Mouse (Mus musculus): ENCODE data around the gene Zfp148. TPM values are rescaled to one million over a fixed set of nuclear protein-coding genes. Genes with fewer than 3 reads are reported as not detected.
"Not testable (repeated sequence)": the region's sequence is repeated elsewhere in the genome, so short reads cannot be mapped to it uniquely, and the experiment has no call there.

Zfp148 gene
- total RNA-seq, 2 experiments from 2014 or later: 132 to 139 TPM

GRCm38 (mm10) chr16:33380882-33381613 is 412 bp downstream of the Zfp148 start:
- DNase-seq (ENCODE audit: extremely low spot score in 1 of 2, low spot score in 1 of 2): peak; percentile 34 to 45

DNA sequence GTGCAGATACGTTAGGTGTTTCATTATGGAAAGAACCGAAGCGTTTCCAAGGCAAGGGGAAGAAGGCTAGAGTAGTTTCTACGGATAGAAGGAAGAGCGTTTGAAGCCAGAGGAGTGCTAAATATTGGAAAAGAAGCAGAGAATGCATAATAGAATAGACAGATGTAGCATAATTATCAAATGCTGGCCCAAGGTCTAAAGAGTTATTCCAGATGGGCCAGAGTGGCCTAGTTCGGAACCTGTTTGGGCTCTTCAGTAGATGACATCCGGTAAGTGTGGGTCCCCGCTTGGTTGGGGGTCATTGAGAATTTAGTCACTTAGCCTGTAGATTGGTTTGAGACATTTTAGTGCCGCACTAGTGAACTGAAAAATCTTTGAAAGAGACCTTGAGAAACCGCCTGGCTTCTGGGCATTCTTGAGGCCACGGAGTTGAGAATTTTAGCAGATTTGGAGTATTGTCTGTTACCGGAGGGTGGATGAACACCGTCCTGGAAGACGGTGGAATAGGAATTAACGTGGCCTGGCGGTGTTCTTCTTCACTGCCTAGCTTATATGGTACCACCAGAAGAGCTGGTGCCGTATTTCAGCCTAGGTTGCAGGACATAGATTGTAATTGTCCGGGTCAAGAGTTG is 1.1 kb downstream of the Zfp148 start:
- DNase-seq (ENCODE audit: extremely low spot score in 1 of 2, low spot score in 1 of 2): no peak

DNA sequence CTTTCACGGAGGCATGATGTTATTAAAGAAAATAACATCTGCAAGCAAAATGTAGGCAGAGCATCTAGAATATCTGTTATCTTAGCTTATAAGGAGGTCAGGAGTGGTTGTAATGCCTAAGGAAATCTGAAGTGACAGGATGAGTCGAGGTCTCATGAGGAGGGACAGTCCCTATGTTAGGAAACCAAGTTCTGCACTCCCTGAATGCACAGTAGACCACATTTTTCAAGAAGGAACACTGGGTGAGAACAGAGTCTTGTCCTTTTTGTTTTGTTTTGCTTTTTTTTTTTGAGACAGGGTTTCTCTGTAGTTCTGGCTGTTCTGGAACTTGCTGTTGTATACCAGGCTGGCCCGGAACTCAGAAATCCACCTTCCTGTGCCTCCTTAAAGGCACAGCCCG is 1.7 kb downstream of the Zfp148 start:
- DNase-seq (ENCODE audit: extremely low spot score in 1 of 2, low spot score in 1 of 2): no peak

DNA sequence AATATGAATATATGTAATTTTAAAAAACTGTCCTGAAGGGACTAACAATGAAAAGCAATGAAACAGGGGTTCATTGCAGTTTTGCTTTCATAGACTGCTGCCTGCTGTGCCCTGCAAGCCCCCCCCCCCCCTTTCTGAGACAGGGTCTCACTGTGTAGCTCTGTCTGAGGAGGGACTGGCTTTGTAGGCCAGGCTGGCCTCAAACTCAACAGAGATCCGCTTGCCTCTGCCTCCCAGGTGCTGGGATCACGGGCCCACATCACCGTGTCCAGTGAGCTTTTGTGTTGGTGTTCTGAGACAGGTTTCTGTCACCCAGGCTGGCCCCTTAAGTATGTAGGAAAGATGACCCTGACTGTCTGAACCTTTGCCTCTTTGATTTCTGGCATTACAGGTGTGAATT is 2.9 kb downstream of the Zfp148 start:
- no peak for DNase-seq (ENCODE audit: extremely low spot score in 1 of 2, low spot score in 1 of 2)

DNA sequence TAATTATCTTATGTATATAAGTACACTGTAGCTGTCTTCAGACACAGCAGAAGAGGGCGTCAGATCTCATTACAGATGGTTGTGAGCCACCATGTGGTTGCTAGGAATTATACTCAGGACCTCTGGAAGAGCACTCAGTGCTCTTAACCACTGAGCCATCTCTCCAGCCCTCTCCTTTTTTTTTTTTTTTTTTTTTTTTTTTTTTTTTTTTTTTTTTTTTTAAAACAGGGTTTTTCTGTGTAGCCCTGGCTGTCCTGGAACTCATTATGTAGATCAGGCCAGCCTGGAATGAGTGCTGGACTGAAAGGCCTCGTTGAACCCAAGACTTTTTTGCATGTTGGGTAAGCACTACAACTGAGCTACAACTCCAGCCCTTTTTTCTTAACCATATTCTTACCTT is 3.4 kb downstream of the Zfp148 start:
- DNase-seq (ENCODE audit: extremely low spot score in 1 of 2, low spot score in 1 of 2): not testable (repeated sequence)

DNA sequence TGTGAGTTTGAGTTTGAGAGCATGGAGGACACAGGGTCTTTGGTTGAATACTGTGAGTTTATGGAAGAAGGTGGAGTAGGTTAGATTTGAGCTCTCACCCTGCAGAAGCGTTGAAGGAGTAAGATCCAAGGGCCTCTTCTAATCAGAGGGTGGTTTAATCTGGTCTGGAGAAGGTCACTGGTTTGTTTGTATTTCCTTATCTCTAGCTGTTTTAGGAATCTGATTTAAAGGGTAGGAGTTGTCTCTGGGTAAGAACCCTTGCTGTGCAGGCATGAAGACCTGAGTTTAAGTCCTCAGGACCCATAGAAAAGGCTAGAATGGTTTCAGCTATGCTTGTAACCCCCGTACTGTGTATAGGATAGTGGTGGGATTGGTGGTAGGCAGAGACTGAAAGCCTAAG is 6.4 kb downstream of the Zfp148 start:
- DNase-seq (ENCODE audit: extremely low spot score in 1 of 2, low spot score in 1 of 2): no peak

GRCm38 (mm10) chr16:33387420-33387819 is 6.8 kb downstream of the Zfp148 start:
- no peak for DNase-seq (ENCODE audit: extremely low spot score in 1 of 2, low spot score in 1 of 2)

GRCm38 (mm10) chr16:33399913-33400782 is 19.5 kb downstream of the Zfp148 start:
- peak; percentile 25 to 46 for DNase-seq (ENCODE audit: extremely low spot score in 1 of 2, low spot score in 1 of 2)

GRCm38 (mm10) chr16:33400943-33401342 is 20.3 kb downstream of the Zfp148 start:
- no peak for DNase-seq (ENCODE audit: extremely low spot score in 1 of 2, low spot score in 1 of 2)

GRCm38 (mm10) chr16:33403258-33403657 is 22.6 kb downstream of the Zfp148 start:
- no peak for DNase-seq (ENCODE audit: extremely low spot score in 1 of 2, low spot score in 1 of 2)

GRCm38 (mm10) chr16:33404055-33404454 is 23.4 kb downstream of the Zfp148 start:
- no peak for DNase-seq (ENCODE audit: extremely low spot score in 1 of 2, low spot score in 1 of 2)

- DNase-seq (ENCODE audit: extremely low spot score in 1 of 2, low spot score in 1 of 2): no peak
Measured at GRCm38 (mm10) chr16:33405487-33405886, 24.9 kb downstream of the Zfp148 start.

DNA sequence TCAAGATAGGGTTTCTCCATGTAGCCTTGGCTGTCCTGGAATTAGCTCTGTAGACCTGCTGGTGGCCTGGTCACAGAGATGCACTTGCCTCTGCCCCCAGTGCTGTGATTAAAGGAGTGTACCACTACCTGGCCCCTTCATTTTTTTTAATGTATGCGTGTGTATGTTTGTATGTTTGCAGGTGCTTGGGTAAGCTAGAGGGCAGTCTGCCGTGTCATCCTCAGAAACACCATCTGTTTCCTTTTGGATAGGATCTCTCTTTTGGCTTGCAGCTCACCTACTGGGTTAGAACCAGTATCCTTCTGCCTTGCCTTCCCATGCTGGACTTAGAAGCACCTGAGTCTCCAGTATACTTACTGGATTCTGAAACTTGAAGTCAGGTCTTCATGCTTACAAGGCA is 29.5 kb downstream of the Zfp148 start:
- DNase-seq (ENCODE audit: extremely low spot score in 1 of 2, low spot score in 1 of 2): no peak

GRCm38 (mm10) chr16:33410605-33411004 is 30.0 kb downstream of the Zfp148 start:
- DNase-seq (ENCODE audit: extremely low spot score in 1 of 2, low spot score in 1 of 2): no peak

GRCm38 (mm10) chr16:33414191-33414590 is 33.6 kb downstream of the Zfp148 start:
- no peak for DNase-seq (ENCODE audit: extremely low spot score in 1 of 2, low spot score in 1 of 2)

DNA sequence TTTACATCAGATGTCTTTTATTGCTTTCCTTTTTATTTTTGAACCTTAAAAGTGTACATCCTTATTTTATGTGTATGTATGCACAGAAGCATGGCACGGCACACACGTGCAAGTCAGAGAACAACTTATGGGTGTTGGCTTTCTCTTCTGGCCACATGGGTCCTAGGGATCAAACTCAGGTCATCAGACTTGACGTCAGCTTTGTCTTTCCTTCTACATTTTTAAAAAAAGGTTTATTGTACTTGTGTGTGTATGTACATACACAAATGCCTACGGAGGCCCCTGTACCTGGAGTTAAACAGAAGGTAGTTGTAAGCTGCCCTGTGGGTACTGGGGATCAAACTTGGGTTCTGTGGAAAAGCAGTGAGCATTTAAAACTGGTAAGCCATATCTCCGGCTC is 35.0 kb downstream of the Zfp148 start:
- DNase-seq (ENCODE audit: extremely low spot score in 1 of 2, low spot score in 1 of 2): no peak

- DNase-seq (ENCODE audit: extremely low spot score in 1 of 2, low spot score in 1 of 2): no peak
Measured at GRCm38 (mm10) chr16:33428327-33428726, 47.7 kb downstream of the Zfp148 start.

DNA sequence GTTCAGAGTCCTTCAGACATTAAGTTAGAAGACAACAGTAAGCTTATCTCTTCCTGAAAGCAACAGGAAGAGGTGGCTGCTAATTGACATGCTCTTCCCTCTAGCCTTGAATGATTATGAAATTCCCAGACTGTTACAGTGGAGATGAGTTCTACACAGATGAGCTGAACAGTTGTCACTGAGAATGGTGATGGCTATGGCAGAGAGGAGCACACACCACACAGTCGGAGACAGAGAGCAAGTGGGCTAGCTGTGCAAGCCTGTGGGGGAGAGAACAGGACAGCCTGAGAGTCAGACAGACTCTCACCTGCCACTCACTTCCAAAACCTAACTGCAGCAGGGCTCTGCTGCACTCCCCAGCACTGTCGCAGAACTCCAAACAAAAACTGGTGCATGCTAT is 51.0 kb downstream of the Zfp148 start:
- DNase-seq (ENCODE audit: extremely low spot score in 1 of 2, low spot score in 1 of 2): no peak

- no peak for DNase-seq (ENCODE audit: extremely low spot score in 1 of 2, low spot score in 1 of 2)
Measured at GRCm38 (mm10) chr16:33441065-33441464, 60.4 kb downstream of the Zfp148 start.

GRCm38 (mm10) chr16:33446830-33447229 is 66.2 kb downstream of the Zfp148 start:
- DNase-seq (ENCODE audit: extremely low spot score in 1 of 2, low spot score in 1 of 2): no peak

GRCm38 (mm10) chr16:33453826-33454225 is 73.2 kb downstream of the Zfp148 start:
- DNase-seq (ENCODE audit: extremely low spot score in 1 of 2, low spot score in 1 of 2): no peak
